Mouse (Mus musculus): ENCODE measurements around the gene Tom1l2. TPM values are rescaled to one million over a fixed set of nuclear protein-coding genes. Genes with fewer than 3 reads are reported as not detected.

The Tom1l2 gene
- polyA plus RNA-seq, 1 experiment: 22.3 TPM

- no peaks in the 10 kb centered on the region for H3K27me3 ChIP-seq (ENCODE audit: control insufficient read depth, insufficient read depth, low read length)
- H3K36me3 ChIP-seq (ENCODE audit: control insufficient read depth, insufficient read depth, low read length): no peaks in the 10 kb centered on the region
- no peak for TF ChIP-seq POLR2A (IDR thresholded peaks at IDR 0.05; ENCODE audit: control insufficient read depth, low read depth, low read length)
- no peak for TF ChIP-seq CTCF (IDR thresholded peaks at IDR 0.05; ENCODE audit: control insufficient read depth, insufficient read depth, insufficient replicate concordance, low read depth, low read length)
- no peaks in the 10 kb centered on the region for H3K4me1 ChIP-seq (ENCODE audit: control insufficient read depth, insufficient read depth, low read length)
- no peak overlapping the region for H3K27ac ChIP-seq (ENCODE audit: control insufficient read depth, insufficient read depth, low read depth, low read length)
- H3K4me3 ChIP-seq (ENCODE audit: control insufficient read depth, low read depth, low read length): no peak overlapping the region
Observed at GRCm38 (mm10) chr11:60330551-60330950, 22.2 kb downstream of the Tom1l2 start.

- H3K27ac ChIP-seq (ENCODE audit: control insufficient read depth, insufficient read depth, low read depth, low read length): no peak overlapping the region
- H3K4me1 ChIP-seq (ENCODE audit: control insufficient read depth, insufficient read depth, low read length): no peaks in the 10 kb centered on the region; the same call in 1 of the 2 replicates
- no peak overlapping the region for H3K4me3 ChIP-seq (ENCODE audit: control insufficient read depth, low read depth, low read length)
- no peaks in the 10 kb centered on the region for H3K36me3 ChIP-seq (ENCODE audit: control insufficient read depth, insufficient read depth, low read length)
- TF ChIP-seq POLR2A (IDR thresholded peaks at IDR 0.05; ENCODE audit: control insufficient read depth, low read depth, low read length): no peak
- no peak for TF ChIP-seq CTCF (IDR thresholded peaks at IDR 0.05; ENCODE audit: control insufficient read depth, insufficient read depth, insufficient replicate concordance, low read depth, low read length)
- no peaks in the 10 kb centered on the region for H3K27me3 ChIP-seq (ENCODE audit: control insufficient read depth, insufficient read depth, low read length)
Observed at GRCm38 (mm10) chr11:60323731-60324130, 29.0 kb downstream of the Tom1l2 start.

GRCm38 (mm10) chr11:60321438-60321837 lies 31.3 kb downstream of the Tom1l2 start:
- Histone ChIP-seq H3K36me3 (ENCODE audit: control insufficient read depth, insufficient read depth, low read length) (no peaks in the 10 kb centered on the region), H3K27me3 (ENCODE audit: control insufficient read depth, insufficient read depth, low read length) (no peaks in the 10 kb centered on the region), H3K27ac (ENCODE audit: control insufficient read depth, insufficient read depth, low read depth, low read length) (no peak overlapping the region), H3K4me3 (ENCODE audit: control insufficient read depth, low read depth, low read length) (no peak overlapping the region), H3K4me1 (ENCODE audit: control insufficient read depth, insufficient read depth, low read length) (no peaks in the 10 kb centered on the region; the same call in 1 of the 2 replicates)
- no peak for TF ChIP-seq CTCF (IDR thresholded peaks at IDR 0.05; ENCODE audit: control insufficient read depth, insufficient read depth, insufficient replicate concordance, low read depth, low read length)
- no peak for TF ChIP-seq POLR2A (IDR thresholded peaks at IDR 0.05; ENCODE audit: control insufficient read depth, low read depth, low read length)

- H3K4me3 ChIP-seq (ENCODE audit: control insufficient read depth, low read depth, low read length): no peak overlapping the region
- H3K36me3 ChIP-seq (ENCODE audit: control insufficient read depth, insufficient read depth, low read length): no peaks in the 10 kb centered on the region
- no peak for TF ChIP-seq CTCF (IDR thresholded peaks at IDR 0.05; ENCODE audit: control insufficient read depth, insufficient read depth, insufficient replicate concordance, low read depth, low read length)
- no peak for TF ChIP-seq POLR2A (IDR thresholded peaks at IDR 0.05; ENCODE audit: control insufficient read depth, low read depth, low read length)
- no peaks in the 10 kb centered on the region; the same call in 1 of the 2 replicates for H3K4me1 ChIP-seq (ENCODE audit: control insufficient read depth, insufficient read depth, low read length)
- H3K27ac ChIP-seq (ENCODE audit: control insufficient read depth, insufficient read depth, low read depth, low read length): no peak overlapping the region
- H3K27me3 ChIP-seq (ENCODE audit: control insufficient read depth, insufficient read depth, low read length): no peaks in the 10 kb centered on the region
Observed at GRCm38 (mm10) chr11:60320426-60321037, 32.2 kb downstream of the Tom1l2 start.

- Histone ChIP-seq H3K4me1 (ENCODE audit: control insufficient read depth, insufficient read depth, low read length) (no peaks in the 10 kb centered on the region; the same call in 1 of the 2 replicates), H3K27me3 (ENCODE audit: control insufficient read depth, insufficient read depth, low read length) (no peaks in the 10 kb centered on the region), H3K27ac (ENCODE audit: control insufficient read depth, insufficient read depth, low read depth, low read length) (no peak overlapping the region), H3K36me3 (ENCODE audit: control insufficient read depth, insufficient read depth, low read length) (no peaks in the 10 kb centered on the region), H3K4me3 (ENCODE audit: control insufficient read depth, low read depth, low read length) (no peak overlapping the region)
- TF ChIP-seq CTCF (IDR thresholded peaks at IDR 0.05; ENCODE audit: control insufficient read depth, insufficient read depth, insufficient replicate concordance, low read depth, low read length): no peak
- TF ChIP-seq POLR2A (IDR thresholded peaks at IDR 0.05; ENCODE audit: control insufficient read depth, low read depth, low read length): no peak
Observed at GRCm38 (mm10) chr11:60319257-60320066, 33.2 kb downstream of the Tom1l2 start.

- H3K27ac ChIP-seq (ENCODE audit: control insufficient read depth, insufficient read depth, low read depth, low read length): no peak overlapping the region
Observed at GRCm38 (mm10) chr11:60318716-60319115, 34.0 kb downstream of the Tom1l2 start.

GRCm38 (mm10) chr11:60317376-60318102 lies 35.2 kb downstream of the Tom1l2 start:
- H3K4me3 ChIP-seq (ENCODE audit: control insufficient read depth, low read depth, low read length): no peak overlapping the region
- TF ChIP-seq POLR2A (IDR thresholded peaks at IDR 0.05; ENCODE audit: control insufficient read depth, low read depth, low read length) (no peak), CTCF (IDR thresholded peaks at IDR 0.05; ENCODE audit: control insufficient read depth, insufficient read depth, insufficient replicate concordance, low read depth, low read length) (no peak)
- no peak overlapping the region for H3K27ac ChIP-seq (ENCODE audit: control insufficient read depth, insufficient read depth, low read depth, low read length)
- no peaks in the 10 kb centered on the region; the same call in 1 of the 2 replicates for H3K4me1 ChIP-seq (ENCODE audit: control insufficient read depth, insufficient read depth, low read length)
- no peaks in the 10 kb centered on the region for H3K27me3 ChIP-seq (ENCODE audit: control insufficient read depth, insufficient read depth, low read length)
- no peaks in the 10 kb centered on the region for H3K36me3 ChIP-seq (ENCODE audit: control insufficient read depth, insufficient read depth, low read length)

More at GRCm38 (mm10) chr11:60318716-60319115, 34.0 kb downstream of the Tom1l2 start:
- H3K27me3 ChIP-seq (ENCODE audit: control insufficient read depth, insufficient read depth, low read length): no peaks in the 10 kb centered on the region
- no peak for TF ChIP-seq CTCF (IDR thresholded peaks at IDR 0.05; ENCODE audit: control insufficient read depth, insufficient read depth, insufficient replicate concordance, low read depth, low read length)
- TF ChIP-seq POLR2A (IDR thresholded peaks at IDR 0.05; ENCODE audit: control insufficient read depth, low read depth, low read length): no peak
- H3K36me3 ChIP-seq (ENCODE audit: control insufficient read depth, insufficient read depth, low read length): no peaks in the 10 kb centered on the region
- H3K4me1 ChIP-seq (ENCODE audit: control insufficient read depth, insufficient read depth, low read length): no peaks in the 10 kb centered on the region; the same call in 1 of the 2 replicates
- H3K4me3 ChIP-seq (ENCODE audit: control insufficient read depth, low read depth, low read length): no peak overlapping the region

All from testis, adult 2 months (tissue).